Mouse (Mus musculus) limb, embryonic 12.5 days (tissue): ENCODE results near the gene Mdk. TPM values are rescaled to one million over a fixed set of nuclear protein-coding genes. Genes with fewer than 3 reads are reported as not detected.

Experiments used
- ATAC-seq: fragments of 200-750 bp; cut with Nextera tagmentation; 2 replicates; pipeline ENCODE4 v1.8.0; 2017; ENCODE audit warnings: low read depth, moderate TSS enrichment; ENCODE audit not compliant: insufficient number of reproducible peaks, insufficient read depth, low FRiP score, low TSS enrichment
- H3K27ac ChIP-seq: fragments of 300-500 bp; sonication (generic); 2 replicates; pipeline ENCODE4 v1.5.1; 2016; ENCODE audit warnings: mild to moderate bottlenecking, moderate library complexity
- H3K27me3 ChIP-seq: fragments of 300-500 bp; sonication (generic); 2 replicates; pipeline ENCODE4 v1.6.1; 2016; ENCODE audit warnings: mild to moderate bottlenecking, moderate library complexity
- H3K36me3 ChIP-seq: fragments of 300-500 bp; sonication (generic); 2 replicates; pipeline ENCODE4 v1.6.1; 2016; ENCODE audit warnings: mild to moderate bottlenecking, moderate library complexity
- H3K4me1 ChIP-seq: fragments of 300-500 bp; sonication (generic); replicated peaks from 2 replicates; pipeline ENCODE4 v1.6.1; 2016
- H3K4me2 ChIP-seq: fragments of 300-500 bp; sonication (generic); 2 replicates; pipeline ENCODE4 v1.6.1; 2016; ENCODE audit warnings: mild to moderate bottlenecking, moderate library complexity
- H3K4me3 ChIP-seq: fragments of 300-500 bp; sonication (generic); replicated peaks from 2 replicates; pipeline ENCODE4 v1.5.1; 2016; ENCODE audit warnings: mild to moderate bottlenecking
- H3K9ac ChIP-seq: fragments of 300-500 bp; sonication (generic); replicated peaks from 2 replicates; pipeline ENCODE4 v1.6.1; 2016; ENCODE audit warnings: mild to moderate bottlenecking, moderate library complexity
- H3K9me3 ChIP-seq: fragments of 300-500 bp; sonication (generic); 2 replicates; pipeline ENCODE4 v1.6.1; 2016; ENCODE audit warnings: mild to moderate bottlenecking, moderate library complexity
- WGBS: fragments of 180-500 bp; shearing (Covaris S2); methylation state at CpG from one replicate; pipeline ENCODE4 v1.1.7; 2016; 5-methylcytosine and 5-hydroxymethylcytosine counted together
- polyA plus RNA-seq: library from polyadenylated mRNA; unstranded; fragments of >200 nt; fragmentation: Nextera tagmentation; extraction: Ambion mirVana; gene quantifications from 2 replicates; pipeline ENCODE4 v1.2.1, GENCODE M21; 2016

The Mdk gene
- polyA plus RNA-seq, 1 experiment from 2014 or later, result 2,291 TPM

- peaks cover 47% of the 10 kb centered on the region for H3K4me1 ChIP-seq
- ATAC-seq, result no peak
- H3K36me3 ChIP-seq, result peaks cover 37% of the 10 kb centered on the region
- WGBS, result under 1% methylated on average over 23 of the region's 23 CpGs
- H3K4me3 ChIP-seq, result peak overlapping the region; percentile 80
- H3K9ac ChIP-seq, result peak overlapping the region; percentile 99
- no peaks in the 10 kb centered on the region for H3K9me3 ChIP-seq
- peak overlapping the region; percentile 99 for H3K27ac ChIP-seq
- H3K4me2 ChIP-seq, result peak overlapping the region; percentile 83
- H3K27me3 ChIP-seq, result no peaks in the 10 kb centered on the region
These were observed 1.3 kb downstream of the Mdk start for GRCm38 (mm10) chr2:91930761-91931291.

GRCm38 (mm10) chr2:91929936-91930335, 2.2 kb downstream of the Mdk start:
- Histone ChIP-seq H3K4me1 (peaks cover 47% of the 10 kb centered on the region), H3K9me3 (no peaks in the 10 kb centered on the region), H3K36me3 (peaks cover 28% of the 10 kb centered on the region), H3K4me2 (peak overlapping the region; percentile 83), H3K27ac (peak overlapping the region; percentile 99), H3K4me3 (peak overlapping the region; percentile 80), H3K9ac (peak overlapping the region; percentile 99), H3K27me3 (peaks cover 8% of the 10 kb centered on the region)
- ATAC-seq, result no peak
- WGBS, result 13% methylated on average over 11 of the region's 12 CpGs

- 56% methylated on average over 3 of the region's 3 CpGs for WGBS
- Histone ChIP-seq H3K9ac (peak overlapping the region; percentile 99; the same call in 1 of the 2 replicates), H3K27ac (0 out of 2 replicates have a peak overlapping the region, but pooled peaks have one; percentile 99)
These were observed 2.6 kb downstream of the Mdk start for GRCm38 (mm10) chr2:91929455-91929854.

GRCm38 (mm10) chr2:91928534-91929350, 3.4 kb downstream of the Mdk start:
- Histone ChIP-seq H3K4me1 (peaks cover 40% of the 10 kb centered on the region), H3K4me2 (peak overlapping the region; percentile 83), H3K36me3 (peaks cover 18% of the 10 kb centered on the region), H3K27me3 (peaks cover 20% of the 10 kb centered on the region), H3K9me3 (no peaks in the 10 kb centered on the region), H3K4me3 (no peak overlapping the region), H3K9ac (no peak overlapping the region), H3K27ac (0 out of 2 replicates have a peak overlapping the region, but pooled peaks have one; percentile 32)
- ATAC-seq, result no peak
- WGBS, result 63% methylated on average over 23 of the region's 23 CpGs

More at GRCm38 (mm10) chr2:91929455-91929854, 2.6 kb downstream of the Mdk start:
- Histone ChIP-seq H3K4me3 (peak overlapping the region; percentile 80), H3K4me1 (peaks cover 46% of the 10 kb centered on the region), H3K9me3 (no peaks in the 10 kb centered on the region), H3K36me3 (peaks cover 23% of the 10 kb centered on the region), H3K27me3 (peaks cover 13% of the 10 kb centered on the region), H3K4me2 (peak overlapping the region; percentile 83)
- ATAC-seq, result no peak

- no peak overlapping the region for H3K27ac ChIP-seq
- no peak overlapping the region for H3K4me3 ChIP-seq
These were observed 4.1 kb downstream of the Mdk start for GRCm38 (mm10) chr2:91927826-91928533.

GRCm38 (mm10) chr2:91926949-91927348, 5.1 kb downstream of the Mdk start, which contains the start of gene Chrm4:
Gene Chrm4 (plus strand): TSS chr2:91927249.
- no peak for ATAC-seq
- Histone ChIP-seq H3K4me2 (peak within 1 kb of the TSS; percentile 28; the same call in 1 of the 2 replicates), H3K4me1 (peaks cover 42% of the 10 kb centered on the region), H3K9ac (no peak within 1 kb of the TSS), H3K27ac (no peak within 1 kb of the TSS), H3K9me3 (no peaks in the 10 kb centered on the region), H3K27me3 (peaks cover 38% of the 10 kb centered on the region), H3K4me3 (no peak within 1 kb of the TSS), H3K36me3 (peaks cover 18% of the 10 kb centered on the region)
- 81% methylated on average over 3 of the region's 3 CpGs for WGBS

More at GRCm38 (mm10) chr2:91927826-91928533, 4.1 kb downstream of the Mdk start:
- no peak for ATAC-seq
- Histone ChIP-seq H3K36me3 (peaks cover 18% of the 10 kb centered on the region), H3K4me1 (peaks cover 40% of the 10 kb centered on the region), H3K27me3 (peaks cover 28% of the 10 kb centered on the region), H3K4me2 (peak overlapping the region; percentile 28; the same call in 1 of the 2 replicates), H3K9me3 (no peaks in the 10 kb centered on the region), H3K9ac (no peak overlapping the region)
- WGBS, result 40% methylated on average over 34 of the region's 34 CpGs

- Histone ChIP-seq H3K4me1 (peaks cover 51% of the 10 kb centered on the region), H3K27ac (no peak overlapping the region), H3K27me3 (peaks cover 53% of the 10 kb centered on the region), H3K36me3 (peaks cover 18% of the 10 kb centered on the region), H3K9ac (no peak overlapping the region), H3K9me3 (no peaks in the 10 kb centered on the region), H3K4me2 (no peak overlapping the region), H3K4me3 (no peak overlapping the region)
- 88% methylated on average over 15 of the region's 15 CpGs for WGBS
- ATAC-seq, result no peak
These were observed 6.7 kb downstream of the Mdk start for GRCm38 (mm10) chr2:91925442-91925841.

GRCm38 (mm10) chr2:91924726-91925125, 7.4 kb downstream of the Mdk start:
- Histone ChIP-seq H3K27ac (no peak overlapping the region), H3K4me1 (peaks cover 49% of the 10 kb centered on the region), H3K36me3 (peaks cover 16% of the 10 kb centered on the region), H3K9ac (no peak overlapping the region), H3K4me3 (no peak overlapping the region), H3K9me3 (no peaks in the 10 kb centered on the region), H3K4me2 (no peak overlapping the region), H3K27me3 (peaks cover 60% of the 10 kb centered on the region)
- no peak for ATAC-seq
- 54% methylated on average over 1 of the region's 1 CpGs for WGBS

- no peak overlapping the region for H3K27ac ChIP-seq
- ATAC-seq, result no peak
- peak overlapping the region; percentile 93 for H3K4me2 ChIP-seq
- 5% methylated on average over 54 of the region's 54 CpGs for WGBS
- H3K4me1 ChIP-seq, result peaks cover 39% of the 10 kb centered on the region
- peaks cover 15% of the 10 kb centered on the region for H3K36me3 ChIP-seq
- 0 out of 2 replicates have a peak overlapping the region, but pooled peaks have one; percentile 47 for H3K9ac ChIP-seq
- H3K27me3 ChIP-seq, result peaks cover 62% of the 10 kb centered on the region
- H3K9me3 ChIP-seq, result no peaks in the 10 kb centered on the region
- H3K4me3 ChIP-seq, result peak overlapping the region; percentile 60
These were observed 8.4 kb downstream of the Mdk start for GRCm38 (mm10) chr2:91923415-91924337.
